Mouse (Mus musculus): ENCODE results near the gene Ppp1r9a. TPM values are rescaled to one million over a fixed set of nuclear protein-coding genes. Genes with fewer than 3 reads are reported as not detected.

Gene Ppp1r9a
- polyA plus RNA-seq, 1 experiment from 2014 or later: 27.2 TPM

DNA sequence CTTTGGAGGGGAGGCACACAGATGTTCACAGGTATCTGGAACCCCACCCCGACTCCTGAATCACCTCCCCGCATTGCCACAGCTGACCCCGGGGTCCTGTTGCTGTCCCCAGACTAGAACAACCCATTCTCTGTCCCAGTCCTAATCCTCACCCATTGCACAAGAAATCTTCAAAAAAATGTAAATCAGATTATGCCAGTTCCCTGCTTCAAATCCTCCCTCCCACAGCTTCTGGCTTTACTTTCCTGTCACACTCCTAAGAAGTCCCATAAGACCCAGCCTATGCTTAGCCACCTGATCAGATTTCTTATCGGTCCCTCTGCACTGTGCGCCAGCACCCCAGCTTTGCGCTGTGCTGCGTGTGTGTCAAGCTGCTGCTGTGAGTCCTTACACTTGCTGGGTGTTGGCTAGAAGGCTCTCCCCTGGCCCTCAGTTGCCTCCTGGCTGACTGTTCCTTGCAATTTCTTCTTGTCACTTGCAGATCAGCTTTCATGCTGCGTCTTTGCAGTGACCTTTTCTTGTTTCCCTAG is 296.7 kb downstream of the Ppp1r9a start:
- Histone ChIP-seq H3K27me3 (no peaks in the 10 kb centered on the region), H3K4me3 (no peak overlapping the region), H3K27ac (replicated peaks) (no peak overlapping the region), H3K9me3 (peaks cover 7% of the 10 kb centered on the region; the same call in 1 of the 2 replicates), H3K36me3 (no peaks in the 10 kb centered on the region), H3K9ac (no peak overlapping the region), H3K4me2 (no peak overlapping the region), H3K4me1 (replicated peaks) (no peaks in the 10 kb centered on the region)
- ATAC-seq (ENCODE audit: low read depth): no peak
- WGBS: 91% methylated on average over 8 of the region's 8 CpGs

- Histone ChIP-seq H3K4me2 (no peak overlapping the region), H3K27me3 (no peaks in the 10 kb centered on the region), H3K27ac (replicated peaks) (no peak overlapping the region), H3K9me3 (peaks cover 7% of the 10 kb centered on the region; the same call in 1 of the 2 replicates), H3K36me3 (no peaks in the 10 kb centered on the region), H3K9ac (no peak overlapping the region), H3K4me1 (replicated peaks) (no peaks in the 10 kb centered on the region), H3K4me3 (no peak overlapping the region)
- WGBS: 89% methylated on average over 3 of the region's 3 CpGs
- ATAC-seq (ENCODE audit: low read depth): no peak
These were observed 297.2 kb downstream of the Ppp1r9a start for GRCm38 (mm10) chr6:5199916-5200315.

DNA sequence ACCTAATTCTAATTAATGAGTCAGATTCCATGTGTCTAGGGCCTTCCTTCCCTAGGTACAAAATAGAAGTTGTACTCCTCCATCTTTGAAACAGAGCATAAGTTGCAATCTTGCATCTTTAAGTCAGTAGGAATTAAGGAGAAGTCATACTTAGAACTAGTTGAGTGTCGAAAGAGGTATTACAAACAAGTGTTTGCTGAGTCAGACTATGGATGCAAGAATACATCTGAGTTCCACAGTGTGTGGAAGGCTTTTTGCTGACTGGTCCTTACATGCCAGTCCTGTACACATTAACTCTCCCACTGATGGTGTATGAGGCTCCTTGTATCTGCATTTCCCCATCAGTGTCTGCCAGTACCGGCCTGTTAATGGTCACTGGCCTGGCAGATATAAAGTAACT is 305.1 kb downstream of the Ppp1r9a start:
- Histone ChIP-seq H3K36me3 (no peaks in the 10 kb centered on the region), H3K4me3 (no peak overlapping the region), H3K27ac (replicated peaks) (no peak overlapping the region), H3K27me3 (no peaks in the 10 kb centered on the region), H3K9ac (no peak overlapping the region), H3K9me3 (peaks cover 7% of the 10 kb centered on the region; the same call in 1 of the 2 replicates), H3K4me2 (no peak overlapping the region), H3K4me1 (replicated peaks) (no peaks in the 10 kb centered on the region)
- ATAC-seq (ENCODE audit: low read depth): no peak
- 74% methylated on average over 2 of the region's 2 CpGs for WGBS

Other genes starting within 250 kb of the Ppp1r9a start
- gene Sgce, start 155.7 kb upstream of the Ppp1r9a start, polyA plus RNA-seq (2015; fragmentation: Nextera tagmentation; extraction: Ambion mirVana): 64.7 and 68.5 TPM in 2 replicates
- gene Peg10, start 155.6 kb upstream of the Ppp1r9a start, polyA plus RNA-seq (2015; fragmentation: Nextera tagmentation; extraction: Ambion mirVana): 4.5 and 5.7 TPM in 2 replicates